Mouse (Mus musculus) heart, postnatal 0 days (tissue): ENCODE data around the gene Rph3al. TPM values are rescaled to one million over a fixed set of nuclear protein-coding genes. Genes with fewer than 3 reads are reported as not detected.
A peak's percentile ranks its signal among the peaks of the same experiment; 100 is the strongest.

ENCODE experiments used
- ATAC-seq: fragments of 200-750 bp; cut with Nextera tagmentation; 2 replicates; pipeline ENCODE4 v1.8.0; 2017; ENCODE audit warnings: low read depth, moderate number of reproducible peaks, moderate library complexity; ENCODE audit not compliant: insufficient read depth
- DNase-seq: peaks from one replicate; pipeline ENCODE4 v3.0.0-alpha.2; 2016; ENCODE audit warnings: low spot score
- H3K27ac ChIP-seq: fragments of 300-500 bp; sonication (generic); 2 replicates; pipeline ENCODE4 v1.5.1; 2014; ENCODE audit warnings: low read depth, mild to moderate bottlenecking
- H3K27me3 ChIP-seq: fragments of 300-500 bp; sonication (generic); 2 replicates; pipeline ENCODE4 v1.6.1; 2014; ENCODE audit warnings: low read length, mixed read lengths; ENCODE audit not compliant: control insufficient read depth, insufficient read depth
- H3K36me3 ChIP-seq: fragments of 300-500 bp; sonication (generic); replicated peaks from 2 replicates; pipeline ENCODE4 v1.6.1; 2014; ENCODE audit warnings: low read length, mixed read lengths; ENCODE audit not compliant: control insufficient read depth, insufficient read depth
- H3K4me1 ChIP-seq: fragments of 300-500 bp; sonication (generic); 2 replicates; pipeline ENCODE4 v1.6.1; 2014; ENCODE audit warnings: antibody characterized with exemption; ENCODE audit not compliant: control insufficient read depth, insufficient read depth
- H3K4me2 ChIP-seq: fragments of 300-500 bp; sonication (generic); 2 replicates; pipeline ENCODE4 v1.6.1; 2014; ENCODE audit warnings: low read depth, mild to moderate bottlenecking, low read length, moderate library complexity
- H3K4me3 ChIP-seq: fragments of 300-500 bp; sonication (generic); 2 replicates; pipeline ENCODE4 v1.5.1; 2014; ENCODE audit warnings: low read depth, low read length
- H3K9ac ChIP-seq: fragments of 300-500 bp; sonication (generic); replicated peaks from 2 replicates; pipeline ENCODE4 v1.6.1; 2014; ENCODE audit warnings: low read depth, low read length, mixed read lengths
- H3K9me3 ChIP-seq: fragments of 300-500 bp; sonication (generic); replicated peaks from 2 replicates; pipeline ENCODE4 v1.6.1; 2016; ENCODE audit warnings: low read length; ENCODE audit not compliant: control insufficient read depth
- CTCF ChIP-seq: IDR thresholded peaks from 2 replicates; pipeline ENCODE4 v1.5.1; 2016; ENCODE audit warnings: antibody characterized with exemption, control low read depth, low read depth
- EP300 ChIP-seq: IDR thresholded peaks from 2 replicates; pipeline ENCODE4 v1.6.1; 2016; ENCODE audit warnings: antibody characterized with exemption, low read depth
- WGBS: fragments of 180-500 bp; shearing (Covaris S2); extraction: QIAGEN DNeasy Blood & Tissue Kit; methylation state at CpG from one replicate; pipeline ENCODE4 v1.1.7; 2014; 5-methylcytosine and 5-hydroxymethylcytosine counted together
- polyA plus RNA-seq: library from polyadenylated mRNA; unstranded; fragments of >200 nt; fragmentation: Nextera tagmentation; extraction: Ambion mirVana; gene quantifications from 2 replicates; pipeline ENCODE4 v1.2.1, GENCODE M21; 2015
- total RNA-seq: library from RNA; depleted of rRNA; stranded (reverse); fragments of >200 nt; gene quantifications from 2 replicates; pipeline ENCODE4 v1.2.3, GENCODE M21; 2014; ENCODE audit warnings: low replicate concordance

The Rph3al gene
- total and polyA plus RNA-seq, 2 experiments from 2014 or later = 15.5 to 15.6 TPM

DNA sequence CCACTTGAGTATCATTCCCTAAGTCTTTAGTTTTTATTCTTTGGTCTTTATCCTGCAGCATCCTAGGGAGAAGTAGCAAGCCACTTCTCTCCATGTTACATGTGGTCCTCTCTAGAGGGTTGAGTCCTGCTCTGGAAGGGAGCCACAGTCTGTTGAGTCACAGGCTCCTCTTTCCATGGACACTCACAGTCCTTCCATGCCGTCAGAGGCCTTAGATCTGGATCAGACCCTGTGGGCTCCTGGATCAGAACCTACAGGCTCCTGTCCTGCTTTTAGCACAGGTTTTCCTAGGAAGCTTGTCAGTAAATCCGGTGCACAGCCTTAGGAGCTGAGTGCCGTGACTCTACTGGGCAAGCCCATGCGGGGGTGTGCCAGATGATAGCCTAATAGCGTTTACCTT lies 4.9 kb downstream of the Rph3al start:
- Histone ChIP-seq H3K27me3 (no peaks in the 10 kb centered on the region), H3K4me3 (no peak overlapping the region), H3K4me1 (peaks cover 45% of the 10 kb centered on the region), H3K9ac (no peak overlapping the region), H3K4me2 (no peak overlapping the region), H3K9me3 (no peaks in the 10 kb centered on the region), H3K36me3 (no peaks in the 10 kb centered on the region), H3K27ac (no peak overlapping the region)
- no peak for TF ChIP-seq CTCF
- no peak for TF ChIP-seq EP300
- no peak for DNase-seq
- 77% methylated on average over 5 of the region's 5 CpGs for WGBS
- ATAC-seq = no peak

DNA sequence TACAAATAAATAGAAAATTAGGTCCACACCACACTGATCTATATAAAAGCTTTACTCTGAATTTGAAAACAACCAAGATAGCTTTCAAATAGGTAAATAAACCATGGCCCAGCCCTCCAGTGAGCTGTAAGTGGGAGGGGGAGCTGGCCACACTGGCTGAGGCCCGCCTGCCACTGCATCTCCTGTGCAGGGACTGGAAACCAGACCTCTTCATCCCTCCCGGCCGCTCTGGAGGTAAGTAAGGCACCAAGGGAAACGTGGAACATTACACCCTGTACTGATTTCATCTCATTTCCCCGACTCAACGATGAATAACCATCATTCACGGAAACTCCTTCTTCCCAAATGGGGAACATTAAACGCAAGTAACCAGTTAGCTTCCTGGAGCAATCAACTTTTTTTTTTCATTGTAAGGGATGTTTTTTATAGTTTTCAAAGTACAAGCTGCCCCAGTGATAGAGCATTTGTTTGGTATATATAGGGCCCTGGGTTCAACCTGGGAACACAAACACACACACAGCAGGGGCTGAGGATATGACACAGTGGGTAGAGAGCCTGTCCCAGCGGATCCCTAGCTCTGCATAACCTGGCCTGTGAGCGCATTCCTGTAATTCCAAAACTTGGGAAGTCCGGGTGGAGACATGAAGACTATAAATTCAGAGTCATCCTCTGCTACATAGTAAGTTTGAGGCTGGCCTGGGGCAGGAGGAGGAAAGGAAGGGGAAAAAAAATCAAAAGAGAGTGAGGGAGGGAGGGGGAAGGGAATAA lies 7.1 kb downstream of the Rph3al start:
- no peak overlapping the region for H3K4me3 ChIP-seq
- no peaks in the 10 kb centered on the region for H3K36me3 ChIP-seq
- no peaks in the 10 kb centered on the region for H3K27me3 ChIP-seq
- TF ChIP-seq CTCF = no peak
- TF ChIP-seq EP300 = no peak
- no peak for ATAC-seq
- H3K9me3 ChIP-seq = no peaks in the 10 kb centered on the region
- H3K27ac ChIP-seq = no peak overlapping the region
- no peak overlapping the region for H3K4me2 ChIP-seq
- DNase-seq = no peak
- H3K9ac ChIP-seq = no peak overlapping the region
- H3K4me1 ChIP-seq = peaks cover 42% of the 10 kb centered on the region
- WGBS = 37% methylated on average over 11 of the region's 11 CpGs

DNA sequence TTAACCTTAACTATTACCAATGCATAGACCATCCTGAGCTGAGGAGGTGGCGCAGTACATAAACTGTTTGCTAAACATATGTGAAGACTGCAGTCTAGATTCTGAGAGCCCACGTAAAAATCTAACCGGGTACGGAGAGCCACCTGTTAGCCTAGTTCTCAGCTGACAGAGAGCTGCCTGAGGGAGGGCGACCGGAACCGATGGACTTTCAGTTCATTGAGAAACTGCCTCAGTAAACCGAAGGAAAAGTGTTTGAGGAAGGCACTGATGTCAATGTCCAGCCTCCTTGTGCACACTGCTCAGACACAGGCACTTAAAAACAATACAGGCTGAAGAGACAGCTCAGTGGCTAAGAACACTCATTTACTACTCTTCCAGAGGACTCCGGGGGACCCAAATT lies 8.0 kb downstream of the Rph3al start:
- no peaks in the 10 kb centered on the region for H3K9me3 ChIP-seq
- H3K27me3 ChIP-seq = no peaks in the 10 kb centered on the region
- no peak overlapping the region for H3K4me2 ChIP-seq
- H3K4me3 ChIP-seq = no peak overlapping the region
- H3K4me1 ChIP-seq = peaks cover 41% of the 10 kb centered on the region
- 82% methylated on average over 9 of the region's 9 CpGs for WGBS
- H3K9ac ChIP-seq = no peak overlapping the region
- TF ChIP-seq EP300 (no peak), CTCF (no peak)
- DNase-seq (no peak), ATAC-seq (no peak)
- H3K36me3 ChIP-seq = no peaks in the 10 kb centered on the region
- H3K27ac ChIP-seq = no peak overlapping the region

DNA sequence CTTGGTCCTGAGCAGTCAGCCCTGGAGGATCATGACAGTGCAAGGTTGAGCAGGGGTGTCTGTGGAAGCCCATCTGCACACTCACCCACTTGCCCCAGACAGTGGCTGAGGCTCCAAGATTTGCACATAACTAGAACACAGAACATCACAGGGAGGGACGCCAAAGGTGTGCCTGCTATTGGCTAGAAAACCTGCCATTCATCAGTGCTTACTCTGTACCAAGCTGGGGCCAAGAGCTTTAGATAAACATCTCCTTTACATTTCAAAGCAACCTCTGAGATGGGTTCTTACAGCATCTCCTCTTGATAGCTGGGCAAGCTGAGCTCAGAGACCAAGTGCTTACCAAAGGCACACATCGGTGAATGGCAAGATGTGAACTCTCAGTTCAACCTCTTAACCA lies 10.3 kb downstream of the Rph3al start:
- DNase-seq = no peak
- TF ChIP-seq CTCF = no peak
- TF ChIP-seq EP300 = no peak
- Histone ChIP-seq H3K27me3 (no peaks in the 10 kb centered on the region), H3K36me3 (no peaks in the 10 kb centered on the region), H3K4me1 (peaks cover 29% of the 10 kb centered on the region), H3K27ac (no peak overlapping the region), H3K9ac (no peak overlapping the region), H3K4me2 (no peak overlapping the region), H3K4me3 (no peak overlapping the region), H3K9me3 (no peaks in the 10 kb centered on the region)
- ATAC-seq = no peak
- WGBS = 89% methylated on average over 2 of the region's 2 CpGs

DNA sequence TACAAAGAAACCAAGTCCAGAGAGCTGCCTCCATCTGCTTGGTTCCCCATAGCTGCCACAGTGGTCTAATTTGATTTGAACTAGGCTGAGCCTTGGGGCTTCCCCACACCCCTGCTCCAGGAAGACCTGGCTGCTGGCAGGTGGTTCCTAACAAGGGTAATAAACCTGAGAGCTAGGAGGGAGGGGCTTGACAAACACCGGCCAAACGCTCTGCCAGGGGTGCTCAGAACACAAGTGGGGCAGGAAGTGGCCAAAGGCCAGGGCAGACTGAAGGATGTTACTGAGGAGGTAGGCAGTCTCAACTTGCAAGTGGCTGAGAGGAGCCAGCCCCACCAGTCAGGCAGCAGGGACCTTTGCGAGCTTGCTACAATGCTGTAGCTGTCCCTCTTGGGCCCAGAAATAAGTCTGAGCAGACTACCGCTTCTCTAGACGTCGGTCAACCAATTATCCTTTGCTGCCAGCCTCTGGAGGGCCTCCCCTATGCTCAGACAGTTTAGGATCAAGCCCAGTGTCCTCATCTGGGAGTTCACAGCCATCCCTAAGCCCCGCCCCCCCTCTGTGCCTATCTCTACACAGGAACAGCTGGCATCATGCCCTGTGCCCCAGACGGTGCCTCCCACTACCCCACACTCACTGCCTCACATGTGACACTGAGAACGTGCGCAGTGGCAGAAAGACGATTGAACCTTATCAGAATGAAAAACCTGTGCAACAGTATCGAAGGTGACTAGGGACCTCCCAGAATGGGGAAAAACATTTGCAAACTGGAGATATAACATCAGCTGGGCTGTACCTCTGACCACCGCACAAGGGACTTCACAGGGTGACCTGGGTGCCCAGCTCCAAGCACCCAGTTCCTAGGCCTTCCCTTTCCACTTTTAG lies 11.6 kb downstream of the Rph3al start:
- H3K9me3 ChIP-seq = no peaks in the 10 kb centered on the region
- no peaks in the 10 kb centered on the region for H3K27me3 ChIP-seq
- peak; percentile 92 for ATAC-seq
- TF ChIP-seq CTCF (no peak), EP300 (0 out of 2 replicates have a peak, but pooled peaks have one; percentile 32)
- no peak overlapping the region for H3K9ac ChIP-seq
- peaks cover 29% of the 10 kb centered on the region for H3K4me1 ChIP-seq
- H3K36me3 ChIP-seq = no peaks in the 10 kb centered on the region
- DNase-seq = peak; percentile 79
- H3K4me2 ChIP-seq = peak overlapping the region; percentile 28
- peak overlapping the region; percentile 87 for H3K27ac ChIP-seq
- WGBS = 24% methylated on average over 13 of the region's 13 CpGs
- no peak overlapping the region for H3K4me3 ChIP-seq
